Mouse (Mus musculus): ENCODE measurements around the gene Prelp.
"Not testable (repeated sequence)": the region's sequence is repeated elsewhere in the genome, so short reads cannot be mapped to it uniquely, and the experiment has no call there.

Prelp gene

DNA sequence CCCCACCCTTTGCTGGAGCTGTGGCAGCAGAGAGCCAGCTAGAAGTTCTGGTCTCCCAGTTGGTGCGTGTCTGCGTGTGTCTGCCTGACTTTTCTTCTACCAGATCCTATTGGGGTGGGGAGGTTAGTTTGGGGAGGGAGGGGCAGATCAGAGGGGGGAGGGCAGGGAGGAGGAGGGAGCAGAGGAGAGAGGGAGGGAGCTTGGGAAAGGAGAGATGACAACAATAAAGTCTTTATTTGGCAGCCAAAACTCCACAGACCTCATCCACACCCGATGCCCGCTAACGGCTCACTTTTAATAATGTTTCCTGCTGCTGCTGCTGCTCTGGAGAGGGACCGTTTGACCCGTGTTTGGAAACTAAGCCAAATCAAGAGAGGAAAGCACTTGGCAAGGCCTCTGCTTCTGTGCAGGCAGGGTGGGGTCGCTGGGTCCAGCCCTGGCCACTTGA, at the start of gene Prelp:
Prelp (minus strand) TSS at position 111 of the 448 bp plus-strand sequence.
- no peak for DNase-seq (ENCODE audit: low spot score in 2 of 2)

DNA sequence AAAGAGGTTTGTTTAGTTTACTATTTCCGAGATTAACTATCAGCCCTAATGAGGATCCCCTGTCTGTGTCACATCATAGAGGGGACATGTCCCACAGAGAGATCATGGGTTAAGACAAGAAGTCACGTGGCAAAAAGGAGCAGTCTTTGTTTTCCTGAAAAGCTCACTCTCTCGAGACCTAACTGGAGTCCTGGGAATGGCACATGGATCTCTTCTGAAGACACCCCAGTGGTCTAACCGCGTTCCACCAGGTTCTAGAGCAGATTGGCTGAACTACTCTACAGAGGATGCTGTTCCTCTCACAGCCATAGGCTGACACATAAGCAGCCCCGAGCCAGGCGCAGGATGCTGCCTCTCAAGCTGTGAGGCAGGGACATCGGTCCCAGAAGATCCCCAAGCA, 48.2 kb upstream of the Prelp start:
- DNase-seq (ENCODE audit: low spot score in 2 of 2) = no peak

DNA sequence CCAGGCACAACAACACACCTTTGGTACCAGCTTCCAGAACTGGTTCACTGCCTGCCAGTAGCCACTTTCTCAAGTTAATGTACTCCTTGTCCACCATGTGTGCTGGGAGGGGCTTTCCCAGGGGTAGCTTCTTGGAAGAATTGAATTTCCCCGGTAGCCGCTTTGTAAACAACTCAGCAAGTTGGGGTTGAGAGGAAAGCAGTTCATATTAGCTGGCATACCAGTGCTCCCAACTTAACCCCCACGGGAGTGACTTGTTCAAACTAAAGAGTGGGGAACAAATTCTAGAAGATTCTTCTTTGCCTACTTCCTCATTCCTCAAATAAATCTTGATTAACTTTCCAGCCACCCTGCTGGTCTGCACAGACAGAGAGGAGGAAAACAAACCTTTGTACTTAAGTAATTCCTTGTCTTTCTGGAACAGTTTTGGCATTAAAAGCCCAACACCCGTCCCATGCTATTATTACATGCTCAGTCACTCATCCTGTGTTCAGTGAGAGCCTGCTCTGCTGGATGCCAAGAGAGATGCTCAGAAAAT, 47.6 kb upstream of the Prelp start:
- no peak for DNase-seq (ENCODE audit: low spot score in 2 of 2)

DNA sequence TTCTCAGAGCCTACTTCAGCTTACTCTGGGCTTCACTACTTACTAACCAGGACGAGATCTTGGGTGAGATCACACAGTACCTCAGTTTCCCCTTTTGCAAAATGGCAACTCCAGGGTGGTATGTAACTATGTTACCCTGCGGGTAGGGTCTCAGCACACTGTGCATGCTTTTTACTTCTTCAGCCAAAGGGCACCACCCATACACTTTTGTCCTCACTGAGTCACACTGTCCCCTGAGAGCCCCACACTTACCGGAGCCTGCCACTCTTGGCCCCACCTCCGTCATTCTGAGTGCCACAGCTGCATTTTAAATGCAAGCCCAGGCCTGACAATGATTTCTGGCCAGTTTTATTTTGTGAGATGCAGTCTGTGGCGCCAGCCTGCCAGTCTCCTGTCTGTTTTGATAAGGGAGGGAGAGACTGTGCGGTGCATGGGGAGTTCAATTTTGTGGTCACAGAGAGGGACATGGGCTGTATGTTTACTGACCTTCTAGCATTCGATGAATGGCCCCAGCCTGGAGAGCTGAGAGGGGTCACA, 46.3 kb upstream of the Prelp start:
- no peak for DNase-seq (ENCODE audit: low spot score in 2 of 2)

DNA sequence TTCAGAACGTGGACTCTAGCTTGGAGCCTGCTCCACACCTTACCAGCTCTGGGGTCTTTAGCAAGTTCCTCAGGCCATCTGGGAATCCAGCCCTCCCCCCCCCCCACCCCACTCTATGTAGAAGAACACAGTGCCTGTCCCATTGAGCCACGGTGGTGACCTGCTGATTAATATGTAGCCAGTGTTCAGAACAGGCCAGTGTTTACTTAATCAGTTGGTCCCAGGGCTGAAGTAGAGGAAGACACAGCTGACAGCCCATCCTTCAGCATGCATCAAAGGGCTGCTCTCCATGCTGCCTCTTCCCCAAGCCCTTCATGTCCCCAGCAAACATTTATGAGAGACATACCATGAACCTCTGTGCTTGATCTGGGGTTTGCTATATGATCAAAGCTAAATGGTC, 44.8 kb upstream of the Prelp start:
- no peak for DNase-seq (ENCODE audit: low spot score in 2 of 2)

- no peak for DNase-seq (ENCODE audit: low spot score in 2 of 2)
These were observed 44.1 kb upstream of the Prelp start for GRCm38 (mm10) chr1:133965298-133965697.

DNA sequence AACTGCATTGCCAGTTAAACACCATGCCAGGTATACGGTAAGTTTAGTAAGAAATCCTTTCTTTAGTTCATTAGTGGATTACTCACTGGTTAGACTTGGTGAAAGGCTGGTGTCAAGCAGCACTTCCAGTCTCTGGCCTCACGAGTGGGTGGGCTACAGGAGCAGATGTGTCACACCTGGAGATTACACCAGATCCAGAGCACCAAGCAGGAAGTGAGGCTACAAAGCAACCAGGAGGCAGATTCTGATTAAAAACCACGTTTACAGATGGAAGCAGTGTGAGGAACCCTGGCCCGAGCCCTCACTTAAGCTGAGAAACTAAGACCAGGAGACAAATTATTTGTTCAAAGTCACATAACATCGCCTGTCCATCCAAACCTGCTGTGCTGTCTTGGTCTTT, 43.5 kb upstream of the Prelp start:
- no peak for DNase-seq (ENCODE audit: low spot score in 2 of 2)

- not testable (repeated sequence) for DNase-seq (ENCODE audit: low spot score in 2 of 2)
These were observed 42.4 kb upstream of the Prelp start for GRCm38 (mm10) chr1:133963578-133963977.

DNA sequence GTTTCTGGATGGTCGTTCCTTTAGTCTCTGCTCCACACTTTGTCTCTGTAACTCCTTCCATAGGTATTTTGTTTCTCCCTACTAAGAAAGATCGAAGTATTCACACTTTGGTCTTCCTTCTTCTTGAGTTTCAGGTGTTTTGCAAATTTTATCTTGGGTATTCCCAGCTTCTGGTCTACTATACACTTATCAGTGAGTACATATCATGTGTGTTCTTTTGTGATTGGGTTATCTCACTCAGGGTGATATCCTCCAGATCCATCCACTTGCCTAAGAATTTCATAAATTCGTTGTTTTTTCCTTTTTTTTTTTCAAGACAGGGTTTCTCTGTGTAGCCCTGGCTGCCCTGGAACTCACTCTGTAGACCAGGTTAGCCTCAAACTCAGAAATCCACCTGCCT, 41.9 kb upstream of the Prelp start:
- DNase-seq (ENCODE audit: low spot score in 2 of 2) = not testable (repeated sequence)

DNA sequence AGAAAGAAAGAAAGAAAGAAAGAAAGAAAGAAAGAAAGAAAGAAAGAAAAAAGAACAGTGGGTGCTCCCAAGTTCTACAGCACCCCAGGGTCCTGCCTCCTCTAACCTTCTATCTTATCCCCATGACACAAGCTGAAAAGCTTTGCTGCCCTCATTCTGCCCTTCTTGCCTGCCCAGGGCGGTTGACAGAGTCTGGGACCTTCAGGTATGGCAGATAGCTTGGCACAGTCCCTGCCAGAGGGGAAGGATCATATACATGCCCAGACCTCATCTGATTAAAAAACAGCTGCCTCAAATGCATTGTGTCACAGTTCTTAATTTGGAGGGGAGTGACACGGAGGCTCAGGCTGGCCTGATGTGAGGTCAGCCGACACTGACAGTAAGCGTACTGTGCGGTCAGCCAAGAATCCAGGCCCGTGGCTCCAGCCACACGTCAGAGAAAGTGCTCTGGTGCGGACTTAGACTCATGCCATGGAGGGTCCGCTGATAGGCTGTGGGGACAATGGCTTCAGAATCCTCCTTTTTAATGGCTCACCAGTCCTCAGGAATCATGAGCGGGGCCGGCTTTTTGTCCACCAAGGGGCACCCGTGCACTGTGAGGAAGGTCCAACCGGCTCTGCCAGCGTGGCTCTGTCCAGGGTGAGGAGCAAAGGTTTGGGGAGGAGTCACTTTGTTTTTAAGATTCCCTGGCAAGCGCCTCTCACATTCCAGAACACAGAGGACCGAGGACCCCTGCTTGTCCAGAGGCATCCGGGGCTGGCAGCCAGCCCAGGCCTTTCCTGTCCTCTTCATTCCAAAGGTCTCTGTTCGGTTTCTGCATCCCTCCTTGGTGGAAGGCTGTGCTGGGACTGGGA, 40.3 kb upstream of the Prelp start:
- no peak for DNase-seq (ENCODE audit: low spot score in 2 of 2)

GRCm38 (mm10) chr1:133959521-133959920, 38.3 kb upstream of the Prelp start:
- no peak for DNase-seq (ENCODE audit: low spot score in 2 of 2)

DNA sequence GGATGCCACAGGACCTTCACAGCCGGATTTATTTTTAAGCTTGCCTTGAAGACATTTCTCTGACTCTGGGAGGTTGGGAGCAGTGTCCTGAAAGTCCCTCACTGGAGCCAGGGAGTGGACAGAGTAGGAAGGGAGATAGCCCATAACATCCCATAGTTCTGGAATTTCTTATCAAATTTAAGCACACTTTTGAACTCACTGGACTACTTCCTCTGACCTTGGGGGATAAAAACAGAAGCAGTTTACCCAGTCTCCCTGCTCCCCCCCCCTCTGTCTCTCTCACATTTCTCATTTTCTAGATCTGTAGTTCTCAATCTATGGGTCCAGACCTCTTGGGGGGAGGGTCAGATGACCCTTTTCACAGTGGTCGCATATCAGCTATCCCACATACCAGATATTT, 32.8 kb upstream of the Prelp start:
- DNase-seq (ENCODE audit: low spot score in 2 of 2) = no peak

DNA sequence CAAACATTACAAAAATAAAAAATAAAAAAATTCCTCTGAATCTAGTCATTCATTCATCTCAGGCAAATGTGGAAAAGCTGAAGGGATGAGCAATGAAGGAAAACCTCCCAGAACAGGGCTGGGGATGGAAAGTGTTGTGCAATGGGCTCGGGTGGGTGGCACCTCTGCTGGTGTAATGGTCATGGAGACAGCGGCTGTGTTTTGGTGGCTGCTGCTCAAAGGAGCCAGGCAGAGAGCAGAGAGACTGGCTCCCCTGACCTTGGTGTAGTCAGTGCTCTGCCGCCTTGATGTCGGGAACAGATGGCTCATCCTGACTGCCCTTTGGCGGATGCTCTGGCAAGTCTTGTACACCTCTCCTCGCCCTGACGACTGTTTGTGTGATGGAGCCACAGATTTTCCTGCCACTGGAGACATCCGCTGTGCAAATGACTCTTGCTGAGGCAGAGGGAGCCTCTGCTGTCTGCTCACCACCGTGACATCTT, 32.1 kb upstream of the Prelp start:
- no peak for DNase-seq (ENCODE audit: low spot score in 2 of 2)

DNA sequence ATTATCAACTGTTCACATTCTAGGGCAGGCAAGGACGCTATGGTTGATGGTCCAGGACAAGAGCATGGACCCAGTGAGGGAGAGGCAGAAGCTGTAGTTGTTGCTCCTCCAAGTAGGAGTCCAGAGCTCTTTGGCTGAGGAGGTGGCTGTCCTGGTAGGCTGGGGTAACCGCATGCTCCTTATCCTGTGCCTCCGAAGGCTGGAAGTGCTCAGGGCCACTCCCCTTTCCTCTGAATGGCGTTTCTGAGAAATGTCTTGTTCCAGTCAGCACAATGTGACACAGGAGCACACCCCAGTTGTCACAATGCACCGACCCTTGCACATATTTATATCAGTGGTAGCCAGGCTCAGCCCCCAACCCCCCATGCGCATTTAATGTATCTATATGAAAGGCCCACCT, 30.4 kb upstream of the Prelp start:
- no peak for DNase-seq (ENCODE audit: low spot score in 2 of 2)

- no peak for DNase-seq (ENCODE audit: low spot score in 2 of 2)
These were observed 29.0 kb upstream of the Prelp start for GRCm38 (mm10) chr1:133950061-133950782.

DNA sequence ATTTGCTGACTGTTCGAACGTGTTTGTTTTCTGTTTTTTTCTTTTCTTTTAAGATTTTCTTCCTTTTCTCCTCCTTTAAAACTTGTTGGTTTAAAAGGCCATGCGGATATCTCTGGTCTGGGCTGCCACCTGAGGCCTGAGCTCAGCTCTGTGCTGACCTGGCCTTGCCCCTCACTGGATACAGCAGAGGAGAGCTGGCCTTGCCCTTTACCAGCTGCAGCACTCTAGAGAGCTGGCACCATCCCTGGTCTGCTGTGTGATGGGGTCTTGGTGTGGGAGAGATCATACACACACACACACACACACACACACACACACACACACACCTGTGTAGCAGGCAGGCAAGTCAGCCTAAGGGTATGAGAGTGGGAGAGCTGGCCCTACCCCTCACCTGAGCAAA, 23.9 kb upstream of the Prelp start:
- no peak for DNase-seq (ENCODE audit: low spot score in 2 of 2)

DNA sequence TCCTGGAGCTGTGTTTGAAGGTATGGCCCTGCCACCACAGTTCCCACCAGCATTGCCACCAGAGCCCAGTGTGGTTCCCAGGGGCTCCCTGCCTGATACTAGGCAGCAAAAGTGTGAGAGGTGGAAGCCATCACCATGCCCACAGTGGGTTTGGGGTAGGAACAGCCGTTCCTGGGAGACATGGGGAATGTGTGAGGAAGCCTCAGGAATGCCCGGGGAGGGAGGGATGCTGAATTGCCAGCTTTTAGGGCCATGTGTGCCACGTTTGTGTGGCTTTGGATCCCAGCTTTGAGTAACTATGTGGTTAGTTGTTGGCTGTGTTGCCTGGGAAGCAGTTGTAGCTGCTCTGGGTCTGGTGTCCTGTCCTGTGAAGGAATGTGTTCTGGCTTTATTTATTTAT, 20.7 kb upstream of the Prelp start:
- no peak for DNase-seq (ENCODE audit: low spot score in 2 of 2)

GRCm38 (mm10) chr1:133941158-133941860, 20.1 kb upstream of the Prelp start:
- no peak for DNase-seq (ENCODE audit: low spot score in 2 of 2)

GRCm38 (mm10) chr1:133940481-133941092, 19.4 kb upstream of the Prelp start:
- no peak for DNase-seq (ENCODE audit: low spot score in 2 of 2)

DNA sequence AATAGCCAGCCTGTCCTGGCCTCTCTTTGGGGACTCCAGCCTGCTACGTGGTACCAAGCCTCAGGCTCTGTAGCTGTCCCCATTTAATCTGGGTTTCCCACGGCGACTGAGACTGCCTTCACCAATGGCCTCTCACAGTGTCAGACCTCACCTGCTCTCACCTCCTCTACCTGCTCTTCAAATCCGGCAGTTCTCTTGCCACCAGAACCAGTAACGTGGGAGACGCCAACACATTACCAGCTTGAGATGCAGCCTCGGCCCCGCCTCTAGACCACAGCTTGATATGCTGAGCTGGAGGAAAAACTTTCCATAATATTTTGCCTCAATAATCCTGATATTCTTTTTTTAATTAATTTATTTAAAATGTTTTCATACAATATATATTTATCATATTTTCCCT, 18.5 kb upstream of the Prelp start:
- DNase-seq (ENCODE audit: low spot score in 2 of 2) = no peak

GRCm38 (mm10) chr1:133936169-133936568, 15.0 kb upstream of the Prelp start:
- no peak for DNase-seq (ENCODE audit: low spot score in 2 of 2)

Measured in spleen, postnatal 14 days (tissue).